Mouse (Mus musculus): ENCODE measurements at regions not wholly inside any gene's neighbourhood (a gene's known extent, or its start where the extent isn't known, plus 50 kb on each side); places are given as distances from the start of the nearest gene placed in this dataset.

DNA sequence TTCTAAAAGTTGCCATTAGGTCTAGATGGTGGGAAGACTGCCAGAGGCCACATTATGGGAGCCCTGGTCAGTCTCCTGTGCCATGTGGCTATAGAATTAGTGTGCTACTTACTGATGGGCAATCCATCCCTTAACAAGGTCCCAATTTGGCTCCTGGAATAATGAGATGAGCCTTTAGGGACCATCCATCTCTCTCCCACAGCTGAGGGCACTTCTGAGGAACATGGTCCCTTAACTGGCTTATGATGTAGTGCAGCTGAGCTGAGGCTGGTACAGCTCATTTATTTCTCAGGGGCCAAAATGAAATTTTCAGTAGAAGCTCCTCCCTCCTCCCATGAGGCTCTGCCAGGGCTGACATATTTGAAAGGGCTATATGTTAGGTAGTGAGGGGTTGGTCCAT lies 697.9 kb downstream of the Hs3st4 start:
- no peak for TF ChIP-seq POLR2A (IDR thresholded peaks at IDR 0.05; ENCODE audit: control insufficient read depth in 1 of 2, insufficient read depth in 1 of 2, low read depth in 1 of 2, low read length in 2 of 2, poor library complexity in 1 of 2)
- no peak for TF ChIP-seq ZC3H11A (IDR thresholded peaks at IDR 0.05; ENCODE audit: low read depth, low read length)
- no peak for TF ChIP-seq CTCF (IDR thresholded peaks at IDR 0.05 in 2 of 3, conservative IDR thresholded peaks at IDR 0.05 in 1 of 3; ENCODE audit: control insufficient read depth in 1 of 3, insufficient read depth in 1 of 3, low read depth in 2 of 3, low read length in 3 of 3, poor library complexity in 1 of 3, severe bottlenecking in 1 of 3)
- TF ChIP-seq ETS1 (IDR thresholded peaks at IDR 0.05; ENCODE audit: low read depth, low read length) = no peak
- TF ChIP-seq CHD1 (IDR thresholded peaks at IDR 0.05; ENCODE audit: low read depth, low read length) = no peak
- TF ChIP-seq TCF12 (IDR thresholded peaks at IDR 0.05; ENCODE audit: low read depth, low read length) = no peak
- no peak for TF ChIP-seq GABPA (IDR thresholded peaks at IDR 0.05; ENCODE audit: low read depth, low read length)
- no peak for TF ChIP-seq MAX (IDR thresholded peaks at IDR 0.05; ENCODE audit: low read length)
- TF ChIP-seq GATA1 (IDR thresholded peaks at IDR 0.05; ENCODE audit: low read depth, low read length) = no peak

Measured in MEL (cell line).